Mouse (Mus musculus) intestine, embryonic 16.5 days (tissue): ENCODE results near the gene Ddx23. TPM values are rescaled to one million over a fixed set of nuclear protein-coding genes. Genes with fewer than 3 reads are reported as not detected.
A peak's percentile ranks its signal among the peaks of the same experiment; 100 is the strongest.

ENCODE experiments used
- ATAC-seq: fragments of 200-750 bp; cut with Nextera tagmentation; 2 replicates; pipeline ENCODE4 v1.8.0; 2017; ENCODE audit warnings: moderate TSS enrichment, moderate library complexity
- H3K27ac ChIP-seq: fragments of 300-500 bp; sonication (generic); 2 replicates; pipeline ENCODE4 v1.5.1; 2014; ENCODE audit warnings: mild to moderate bottlenecking, low read length
- H3K27me3 ChIP-seq: fragments of 300-500 bp; sonication (generic); replicated peaks from 2 replicates; pipeline ENCODE4 v1.6.1; 2014; ENCODE audit warnings: low read length, control low read depth, mixed read lengths; ENCODE audit not compliant: control insufficient read depth, insufficient read depth
- H3K36me3 ChIP-seq: fragments of 300-500 bp; sonication (generic); 2 replicates; pipeline ENCODE4 v1.6.1; 2014; ENCODE audit warnings: low read length, control low read depth; ENCODE audit not compliant: control insufficient read depth, insufficient read depth
- H3K4me1 ChIP-seq: fragments of 300-500 bp; sonication (generic); 2 replicates; pipeline ENCODE4 v1.6.1; 2014; ENCODE audit warnings: low read length, control low read depth, mixed read lengths; ENCODE audit not compliant: control insufficient read depth, insufficient read depth
- H3K4me2 ChIP-seq: fragments of 300-500 bp; sonication (generic); 2 replicates; pipeline ENCODE4 v1.6.1; 2014; ENCODE audit warnings: low read depth, low read length, control low read depth
- H3K4me3 ChIP-seq: fragments of 300-500 bp; sonication (generic); 2 replicates; pipeline ENCODE4 v1.5.1; 2014; ENCODE audit warnings: mild to moderate bottlenecking, low read length
- H3K9ac ChIP-seq: fragments of 300-500 bp; sonication (generic); 2 replicates; pipeline ENCODE4 v1.6.1; 2014; ENCODE audit warnings: low read depth, low read length
- H3K9me3 ChIP-seq: fragments of 300-500 bp; sonication (generic); 2 replicates; pipeline ENCODE4 v1.6.1; 2016; ENCODE audit warnings: low read length, control low read depth; ENCODE audit not compliant: control insufficient read depth
- WGBS: fragments of 180-500 bp; shearing (Covaris S2); extraction: QIAGEN DNeasy Blood & Tissue Kit; methylation state at CpG from one replicate; pipeline ENCODE4 v1.1.7; 2014; 5-methylcytosine and 5-hydroxymethylcytosine counted together
- polyA plus RNA-seq: library from polyadenylated mRNA; unstranded; fragments of >200 nt; fragmentation: Nextera tagmentation; extraction: Ambion mirVana; gene quantifications from 2 replicates; pipeline ENCODE4 v1.2.1, GENCODE M21; 2015

Ddx23 gene
- polyA plus RNA-seq, 1 experiment from 2014 or later: 17.6 TPM

- Histone ChIP-seq H3K36me3 (no peaks in the 10 kb centered on the region), H3K4me1 (peaks cover 13% of the 10 kb centered on the region), H3K4me3 (peak overlapping the region; percentile 47), H3K9ac (peak overlapping the region; percentile 46; the same call in 1 of the 2 replicates), H3K9me3 (no peaks in the 10 kb centered on the region), H3K27me3 (peaks cover 28% of the 10 kb centered on the region), H3K27ac (no peak overlapping the region), H3K4me2 (peak overlapping the region; percentile 90)
- 3% methylated on average over 9 of the region's 9 CpGs for WGBS
- no peak for ATAC-seq
Measured at GRCm38 (mm10) chr15:98676471-98676870, 13.8 kb upstream of the Ddx23 start.

- peak overlapping the region; percentile 8; the same call in 1 of the 2 replicates for H3K4me3 ChIP-seq
- peaks cover 13% of the 10 kb centered on the region for H3K4me1 ChIP-seq
- H3K9me3 ChIP-seq: no peaks in the 10 kb centered on the region
- H3K27ac ChIP-seq: no peak overlapping the region
- peaks cover 28% of the 10 kb centered on the region for H3K27me3 ChIP-seq
- H3K36me3 ChIP-seq: no peaks in the 10 kb centered on the region
- 6% methylated on average over 14 of the region's 14 CpGs for WGBS
- no peak overlapping the region for H3K9ac ChIP-seq
- no peak for ATAC-seq
- 0 out of 2 replicates have a peak overlapping the region, but pooled peaks have one; percentile 2 for H3K4me2 ChIP-seq
Measured at GRCm38 (mm10) chr15:98675634-98676250, 13.0 kb upstream of the Ddx23 start.

DNA sequence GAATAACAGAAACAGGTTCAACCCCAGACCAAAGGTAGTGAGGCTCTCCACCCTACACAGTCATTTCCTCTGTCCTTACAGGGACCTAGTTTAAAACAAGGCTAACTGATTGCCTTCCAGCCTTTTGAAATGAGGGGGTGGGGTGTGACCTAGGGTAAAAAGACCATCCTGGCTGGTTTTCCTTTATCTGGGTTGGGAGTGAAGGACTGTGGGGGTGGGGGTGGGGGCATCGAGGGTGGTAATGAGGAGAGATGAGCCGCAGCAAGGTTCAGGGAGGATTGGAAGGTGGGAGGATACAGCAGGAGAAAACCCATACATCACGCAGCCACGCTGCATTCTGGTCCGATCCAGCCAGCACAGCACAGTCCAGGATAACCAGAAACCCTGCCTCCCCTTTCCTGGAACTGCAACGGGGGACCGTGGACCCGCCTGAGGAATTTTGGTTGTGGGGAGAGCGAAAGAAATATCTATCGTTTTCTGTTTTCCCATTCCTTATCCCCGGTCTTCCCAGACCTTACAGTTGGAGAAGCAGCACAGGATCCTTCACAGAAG is 12.4 kb upstream of the Ddx23 start:
- H3K9ac ChIP-seq: no peak overlapping the region
- WGBS: 35% methylated on average over 11 of the region's 11 CpGs
- peaks cover 28% of the 10 kb centered on the region for H3K27me3 ChIP-seq
- no peak overlapping the region for H3K4me2 ChIP-seq
- H3K9me3 ChIP-seq: no peaks in the 10 kb centered on the region
- no peaks in the 10 kb centered on the region for H3K36me3 ChIP-seq
- no peak for ATAC-seq
- H3K27ac ChIP-seq: no peak overlapping the region
- H3K4me3 ChIP-seq: no peak overlapping the region
- peaks cover 13% of the 10 kb centered on the region for H3K4me1 ChIP-seq

DNA sequence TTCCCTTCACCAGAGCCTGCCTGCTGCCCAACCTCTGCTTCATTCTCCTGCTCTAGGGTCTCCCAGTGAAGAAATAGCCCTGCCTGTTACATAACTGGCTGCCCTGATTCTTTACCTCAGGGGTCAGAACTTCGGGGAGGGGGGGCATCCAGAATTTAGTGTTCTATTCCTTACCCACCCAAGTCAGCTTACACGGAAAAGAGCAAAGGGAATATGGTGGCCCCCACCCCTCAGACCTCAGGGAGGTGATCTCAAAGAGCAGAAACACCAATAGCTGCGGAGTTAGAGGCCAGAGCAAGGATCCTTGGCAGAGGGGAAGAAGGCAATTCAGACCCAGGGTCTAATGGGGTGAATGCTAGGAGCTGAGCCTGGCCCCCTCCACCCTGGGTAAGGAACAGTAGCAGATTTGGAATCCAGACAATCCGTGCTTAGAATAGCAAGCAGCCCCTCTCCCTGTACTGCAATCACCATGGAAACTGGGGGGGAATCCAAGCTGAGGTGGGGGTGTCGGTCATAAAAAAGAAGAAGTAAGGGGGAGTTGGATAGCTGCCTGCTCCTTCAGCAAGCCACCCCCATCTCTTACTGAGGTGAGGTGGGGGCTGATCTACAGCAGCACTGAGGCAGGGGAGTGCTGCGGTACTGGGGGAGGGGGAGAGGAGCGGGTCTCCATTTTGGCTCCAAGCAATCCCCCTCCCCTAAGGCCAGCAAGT is 11.7 kb upstream of the Ddx23 start:
- Histone ChIP-seq H3K9ac (no peak overlapping the region), H3K9me3 (no peaks in the 10 kb centered on the region), H3K4me3 (no peak overlapping the region), H3K36me3 (no peaks in the 10 kb centered on the region), H3K4me1 (peaks cover 13% of the 10 kb centered on the region), H3K4me2 (no peak overlapping the region), H3K27me3 (peaks cover 28% of the 10 kb centered on the region), H3K27ac (no peak overlapping the region)
- ATAC-seq: no peak
- 40% methylated on average over 7 of the region's 7 CpGs for WGBS

GRCm38 (mm10) chr15:98673732-98674131 is 11.0 kb upstream of the Ddx23 start:
- peaks cover 28% of the 10 kb centered on the region for H3K27me3 ChIP-seq
- no peak overlapping the region for H3K27ac ChIP-seq
- no peaks in the 10 kb centered on the region for H3K9me3 ChIP-seq
- H3K4me2 ChIP-seq: no peak overlapping the region
- no peak overlapping the region for H3K9ac ChIP-seq
- ATAC-seq: no peak
- 79% methylated on average over 7 of the region's 7 CpGs for WGBS
- peaks cover 13% of the 10 kb centered on the region for H3K4me1 ChIP-seq
- H3K36me3 ChIP-seq: no peaks in the 10 kb centered on the region
- H3K4me3 ChIP-seq: no peak overlapping the region

- Histone ChIP-seq H3K9ac (no peak overlapping the region), H3K4me2 (no peak overlapping the region), H3K36me3 (no peaks in the 10 kb centered on the region), H3K27me3 (peaks cover 23% of the 10 kb centered on the region), H3K27ac (no peak overlapping the region), H3K4me1 (peaks cover 12% of the 10 kb centered on the region), H3K4me3 (no peak overlapping the region), H3K9me3 (no peaks in the 10 kb centered on the region)
- 50% methylated on average over 4 of the region's 4 CpGs for WGBS
- no peak for ATAC-seq
Measured at GRCm38 (mm10) chr15:98672592-98672991, 9.9 kb upstream of the Ddx23 start.

GRCm38 (mm10) chr15:98664042-98664907 is 1.6 kb upstream of the Ddx23 start:
- Histone ChIP-seq H3K9ac (no peak overlapping the region), H3K36me3 (no peaks in the 10 kb centered on the region), H3K4me2 (no peak overlapping the region), H3K27me3 (no peaks in the 10 kb centered on the region), H3K9me3 (no peaks in the 10 kb centered on the region), H3K27ac (no peak overlapping the region), H3K4me3 (no peak overlapping the region), H3K4me1 (no peaks in the 10 kb centered on the region)
- ATAC-seq: no peak
- WGBS: 70% methylated on average over 11 of the region's 11 CpGs

DNA sequence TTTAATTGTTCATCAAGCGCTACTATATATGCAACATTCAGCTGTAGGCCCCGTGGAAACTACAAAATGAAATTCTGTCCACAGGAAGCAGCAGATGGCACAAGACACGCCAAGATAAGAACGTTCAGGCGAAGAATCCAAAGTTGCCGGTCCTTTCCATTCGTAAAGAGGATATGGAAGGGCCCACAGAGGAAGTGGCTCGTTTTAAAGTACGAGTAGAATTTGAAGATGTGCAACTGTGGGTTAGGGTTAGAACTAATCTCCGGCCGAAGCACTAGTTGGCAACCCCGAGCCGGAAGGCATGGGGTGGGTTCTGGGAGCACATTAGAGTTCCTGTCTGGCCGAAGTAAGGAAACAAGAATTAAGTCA is 512 bp downstream of the Ddx23 start:
- under 1% methylated on average over 14 of the region's 14 CpGs for WGBS
- no peak for ATAC-seq
- no peaks in the 10 kb centered on the region for H3K4me1 ChIP-seq

More for the DNA sequence above, 512 bp downstream of the Ddx23 start:
- Histone ChIP-seq H3K9me3 (no peaks in the 10 kb centered on the region), H3K27me3 (no peaks in the 10 kb centered on the region), H3K27ac (peak overlapping the region; percentile 93), H3K4me2 (peak overlapping the region; percentile 63), H3K4me3 (peak overlapping the region; percentile 75), H3K9ac (peak overlapping the region; percentile 91), H3K36me3 (peaks cover 13% of the 10 kb centered on the region)
